Mouse (Mus musculus) layer of hippocampus, adult 11-12 months (tissue): Measurements from ENCODE around the gene Fam76a.

ENCODE experiments used
- DNase-seq: peaks from one replicate; pipeline ENCODE4 v3.0.0; 2022; ENCODE audit warnings: low spot score

Gene Fam76a

DNA sequence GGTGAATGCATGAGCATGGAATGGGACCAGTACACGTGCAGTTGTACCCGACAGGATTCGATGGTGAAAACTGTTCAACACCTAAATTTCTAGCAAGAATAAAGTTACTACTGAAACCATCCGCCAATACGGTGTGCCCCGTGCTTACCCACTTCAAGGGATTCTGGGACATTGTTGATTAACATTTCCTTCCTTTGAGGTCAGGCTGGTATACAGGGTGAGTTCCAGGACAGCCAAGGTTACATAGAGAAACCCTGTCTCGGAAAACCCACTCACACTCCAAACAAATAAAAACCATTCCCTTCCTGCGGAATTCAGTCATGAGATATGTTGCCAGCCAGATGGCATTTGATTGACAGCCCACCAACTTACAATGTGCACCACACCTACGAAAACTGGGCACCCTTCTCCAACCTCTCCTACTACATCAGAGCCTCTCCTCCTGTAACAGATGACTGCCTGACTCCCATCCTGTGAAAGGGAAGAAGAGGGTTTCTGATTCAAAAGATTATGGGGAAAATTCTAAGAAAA is 37.4 kb downstream of the Fam76a start:
- DNase-seq: peak; percentile 41

DNA sequence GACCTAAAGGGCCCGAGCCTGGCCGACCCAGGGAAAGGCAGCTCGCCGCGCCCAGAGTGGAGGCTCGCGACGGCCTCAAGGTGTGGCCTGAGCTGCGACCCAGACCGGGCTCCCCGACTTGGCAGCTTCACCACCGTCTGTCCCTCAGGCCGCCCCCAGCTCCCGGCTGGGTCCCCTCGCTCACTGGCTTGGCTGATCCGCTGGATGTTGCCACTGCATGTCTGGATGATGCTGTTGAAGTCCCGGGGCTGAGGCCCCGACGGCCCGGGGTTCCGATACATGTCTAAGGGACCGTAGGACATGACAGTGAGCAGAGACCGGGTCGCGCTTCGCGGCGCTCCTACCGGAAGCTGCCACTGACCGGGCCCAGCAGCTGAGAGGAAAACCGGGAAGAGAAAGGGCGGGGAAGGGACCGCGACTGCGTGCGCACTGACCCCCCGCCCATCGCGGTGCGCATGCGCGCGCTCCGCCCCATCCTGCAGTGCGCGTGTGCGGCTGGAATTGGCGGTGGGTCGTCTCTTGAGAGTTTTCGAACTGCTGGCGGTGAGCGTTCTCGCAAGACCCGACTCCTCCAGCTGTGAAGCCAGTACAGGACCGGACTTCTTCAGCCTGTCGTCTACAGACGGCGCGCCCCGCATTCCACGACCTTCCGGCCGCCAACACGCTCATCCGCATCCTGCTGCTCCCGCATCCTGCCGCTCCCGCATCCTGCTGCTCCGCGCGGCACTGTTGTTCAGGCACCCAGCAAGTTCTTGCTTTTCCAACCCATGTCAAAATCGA is 38.1 kb downstream of the Fam76a start, which contains the start of gene Stx12:
Stx12 (minus strand) TSS at position 446 of the 780 bp plus-strand sequence.
- peak; percentile 88 for DNase-seq

DNA sequence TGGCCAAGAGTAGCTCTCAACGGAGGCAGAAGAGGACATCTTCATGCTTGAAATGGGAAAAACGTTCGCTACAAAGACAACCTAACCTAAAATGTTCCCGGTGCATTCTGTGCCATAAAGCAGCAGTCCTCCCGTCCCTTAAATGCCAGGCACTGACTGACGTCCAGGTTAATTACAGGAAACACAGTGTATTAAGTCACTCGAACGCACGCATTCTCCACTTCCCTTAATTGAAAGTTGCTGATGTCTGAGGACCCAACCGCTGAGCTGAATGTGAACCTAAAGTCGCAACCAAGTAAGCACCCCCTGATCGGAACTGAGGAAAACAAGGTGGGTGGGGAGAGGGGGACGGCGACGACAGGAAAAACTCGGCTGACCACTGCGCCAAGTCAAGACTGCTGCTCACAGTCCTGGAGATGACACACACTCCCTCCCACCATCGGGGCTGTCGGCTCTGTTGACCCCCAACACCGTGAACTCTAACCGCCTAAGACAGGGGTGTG is 38.7 kb downstream of the Fam76a start:
- peak; percentile 12 for DNase-seq

GRCm38 (mm10) chr4:132874363-132875097 is 47.8 kb downstream of the Fam76a start:
- no peak for DNase-seq

- DNase-seq: no peak
These were observed 48.6 kb downstream of the Fam76a start for GRCm38 (mm10) chr4:132873481-132874362.

- no peak for DNase-seq
These were observed 51.2 kb downstream of the Fam76a start for GRCm38 (mm10) chr4:132871116-132871515.

DNA sequence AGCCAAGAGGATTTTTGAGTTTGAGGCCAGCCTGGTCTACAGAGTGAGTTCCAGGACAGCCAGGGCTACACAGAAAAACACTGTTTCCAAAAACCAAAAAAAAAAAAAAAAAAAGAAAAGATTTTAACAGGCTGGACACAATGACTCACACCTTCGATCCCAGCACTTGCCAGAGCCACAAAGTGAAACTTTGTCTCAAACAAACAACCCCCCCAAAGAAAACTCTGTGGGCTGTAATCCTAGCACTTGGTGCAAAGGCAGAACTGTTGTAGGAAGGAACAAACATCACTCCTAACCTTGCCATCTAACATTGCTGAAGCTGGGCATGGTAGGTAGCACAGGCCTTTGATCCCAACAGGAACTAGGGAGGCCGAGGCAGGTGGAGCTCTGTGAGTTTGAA is 57.5 kb downstream of the Fam76a start:
- no peak for DNase-seq

DNA sequence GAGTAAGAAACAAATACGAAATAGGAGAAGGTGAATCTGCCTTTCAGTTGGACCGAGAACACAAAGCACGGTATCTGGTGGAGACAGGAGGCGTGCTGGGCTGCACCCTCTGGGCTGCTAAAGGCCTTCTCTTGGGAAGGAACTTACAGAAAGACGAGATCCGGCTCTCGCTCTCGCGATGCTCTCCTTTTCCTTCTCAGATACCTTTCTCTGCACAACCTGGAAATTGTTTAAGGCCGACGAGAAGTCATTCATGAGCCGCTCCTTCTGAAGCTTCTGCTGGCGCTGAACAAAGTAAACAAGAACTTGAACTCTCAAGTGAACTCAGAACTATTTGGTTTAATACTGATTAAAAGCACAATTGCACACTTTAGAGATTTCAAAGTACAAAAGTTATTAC is 59.3 kb downstream of the Fam76a start:
- DNase-seq: no peak

DNA sequence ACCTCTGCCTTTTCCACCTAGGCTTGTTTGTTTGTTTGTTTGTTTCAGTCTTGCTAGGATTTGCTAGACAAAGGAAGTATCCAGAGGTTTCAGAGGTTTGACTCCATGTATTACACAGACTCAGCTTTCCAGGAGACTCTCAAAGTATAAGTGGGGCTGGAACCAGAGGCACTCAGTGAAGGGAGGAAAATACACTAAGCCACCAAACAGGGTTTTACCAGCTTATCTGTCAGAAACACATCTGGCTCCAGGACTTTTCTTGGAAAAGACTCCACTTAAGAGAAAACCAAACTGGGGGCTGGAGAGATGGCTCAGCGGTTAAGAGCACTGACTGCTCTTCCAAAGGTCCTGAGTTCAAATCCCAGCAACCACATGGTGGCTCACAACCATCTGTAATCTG is 61.5 kb downstream of the Fam76a start:
- DNase-seq: no peak
